Mouse (Mus musculus) limb, embryonic 11.5 days (tissue): ENCODE results near the gene Rxra. TPM values are rescaled to one million over a fixed set of nuclear protein-coding genes. Genes with fewer than 3 reads are reported as not detected.

Source experiments
- ATAC-seq: fragments of 200-750 bp; cut with Nextera tagmentation; 2 replicates; pipeline ENCODE4 v1.8.0; 2017; ENCODE audit warnings: low read depth; ENCODE audit not compliant: insufficient number of reproducible peaks, low FRiP score, low TSS enrichment
- DNase-seq: peaks from one replicate; pipeline ENCODE4 v3.0.0-alpha.2; 2015; ENCODE audit warnings: low spot score
- H3K27ac ChIP-seq: fragments of 300-500 bp; sonication (generic); replicated peaks from 2 replicates; pipeline ENCODE4 v1.5.1; 2014; ENCODE audit warnings: low read depth, mild to moderate bottlenecking, low read length
- H3K27me3 ChIP-seq: fragments of 300-500 bp; sonication (generic); 2 replicates; pipeline ENCODE4 v1.6.1; 2014; ENCODE audit warnings: mild to moderate bottlenecking, low read length, mixed read lengths; ENCODE audit not compliant: control insufficient read depth, insufficient read depth
- H3K36me3 ChIP-seq: fragments of 300-500 bp; sonication (generic); 2 replicates; pipeline ENCODE4 v1.6.1; 2014; ENCODE audit warnings: mild to moderate bottlenecking, low read length, moderate library complexity, mixed read lengths; ENCODE audit not compliant: control insufficient read depth, insufficient read depth
- H3K4me1 ChIP-seq: fragments of 300-500 bp; sonication (generic); 2 replicates; pipeline ENCODE4 v1.6.1; 2014; ENCODE audit warnings: low read length, mixed read lengths; ENCODE audit not compliant: control insufficient read depth, insufficient read depth
- H3K4me2 ChIP-seq: fragments of 300-500 bp; sonication (generic); 2 replicates; pipeline ENCODE4 v1.6.1; 2014; ENCODE audit warnings: low read depth, mild to moderate bottlenecking, moderate library complexity; ENCODE audit not compliant: severe bottlenecking
- H3K4me3 ChIP-seq: fragments of 300-500 bp; sonication (generic); 2 replicates; pipeline ENCODE4 v1.5.1; 2014; ENCODE audit warnings: low read depth, low read length
- H3K9ac ChIP-seq: fragments of 300-500 bp; sonication (generic); 2 replicates; pipeline ENCODE4 v1.6.1; 2014; ENCODE audit warnings: mild to moderate bottlenecking, low read length
- H3K9me3 ChIP-seq: fragments of 300-500 bp; sonication (generic); 2 replicates; pipeline ENCODE4 v1.6.1; 2016; ENCODE audit warnings: low read length; ENCODE audit not compliant: control insufficient read depth
- WGBS: fragments of 180-500 bp; shearing (Covaris S2); extraction: QIAGEN DNeasy Blood & Tissue Kit; methylation state at CpG from one replicate; pipeline ENCODE4 v1.1.7; 2014; 5-methylcytosine and 5-hydroxymethylcytosine counted together
- polyA plus RNA-seq: library from polyadenylated mRNA; unstranded; fragments of >200 nt; fragmentation: Nextera tagmentation; extraction: Ambion mirVana; gene quantifications from 2 replicates; pipeline ENCODE4 v1.2.1, GENCODE M21; 2014

Gene Rxra
- polyA plus RNA-seq, 1 experiment from 2014 or later = 8.7 TPM

- H3K27me3 ChIP-seq = no peaks in the 10 kb centered on the region
- no peak overlapping the region for H3K9ac ChIP-seq
- DNase-seq (no peak), ATAC-seq (no peak)
- H3K4me2 ChIP-seq = no peak overlapping the region
- no peaks in the 10 kb centered on the region for H3K36me3 ChIP-seq
- H3K9me3 ChIP-seq = no peaks in the 10 kb centered on the region
- no peaks in the 10 kb centered on the region for H3K4me1 ChIP-seq
- H3K4me3 ChIP-seq = no peak overlapping the region
- no peak overlapping the region for H3K27ac ChIP-seq
- 49% methylated on average over 3 of the region's 3 CpGs for WGBS
These were observed 131.4 kb downstream of the Rxra start for GRCm38 (mm10) chr2:27807684-27808083.

DNA sequence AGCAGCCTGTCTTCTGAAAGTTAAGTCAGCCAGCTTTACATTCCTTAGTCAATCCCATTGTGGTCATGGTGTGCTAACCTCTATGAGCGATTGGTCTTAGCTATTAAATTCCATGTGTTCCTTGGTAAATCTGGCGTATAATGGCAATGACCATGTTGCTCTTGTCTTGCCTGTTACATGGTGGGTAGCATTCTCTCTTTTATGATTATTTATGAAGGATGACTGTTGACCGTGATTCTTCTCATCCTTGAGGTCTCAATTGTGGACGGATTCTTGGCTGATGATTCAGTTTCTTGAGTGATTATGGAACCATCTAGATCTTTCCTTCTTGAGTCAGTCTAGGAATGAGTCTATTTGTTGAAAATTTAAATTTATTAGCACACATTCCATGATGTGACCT, 133.7 kb downstream of the Rxra start:
- Histone ChIP-seq H3K36me3 (no peaks in the 10 kb centered on the region), H3K9ac (no peak overlapping the region), H3K4me2 (no peak overlapping the region), H3K27ac (no peak overlapping the region), H3K4me1 (peaks cover 12% of the 10 kb centered on the region), H3K9me3 (no peaks in the 10 kb centered on the region), H3K27me3 (no peaks in the 10 kb centered on the region), H3K4me3 (no peak overlapping the region)
- ATAC-seq (no peak), DNase-seq (no peak)
- WGBS = 95% methylated on average over 4 of the region's 4 CpGs

Other genes starting within 250 kb of the Rxra start
- 6.8 and 7.3 TPM in 2 replicates for gene Vav2, start 249.4 kb upstream of the Rxra start, polyA plus RNA-seq
- gene Brd3os, start 234.1 kb upstream of the Rxra start, polyA plus RNA-seq = 9.8 and 10.1 TPM in 2 replicates
- 223 and 240 TPM in 2 replicates for gene Brd3, start 168.8 kb upstream of the Rxra start, polyA plus RNA-seq
- gene Wdr5, start 161.3 kb upstream of the Rxra start, polyA plus RNA-seq = 77.6 and 83.3 TPM in 2 replicates
- 28.3 and 28.5 TPM in 2 replicates for gene Col5a1, start 210.0 kb downstream of the Rxra start, polyA plus RNA-seq